Mouse (Mus musculus): ENCODE data around the gene Srxn1. TPM values are rescaled to one million over a fixed set of nuclear protein-coding genes. Genes with fewer than 3 reads are reported as not detected.

The Srxn1 gene
- total RNA-seq, 2 experiments from 2014 or later: 16.6 to 21.6 TPM

DNA sequence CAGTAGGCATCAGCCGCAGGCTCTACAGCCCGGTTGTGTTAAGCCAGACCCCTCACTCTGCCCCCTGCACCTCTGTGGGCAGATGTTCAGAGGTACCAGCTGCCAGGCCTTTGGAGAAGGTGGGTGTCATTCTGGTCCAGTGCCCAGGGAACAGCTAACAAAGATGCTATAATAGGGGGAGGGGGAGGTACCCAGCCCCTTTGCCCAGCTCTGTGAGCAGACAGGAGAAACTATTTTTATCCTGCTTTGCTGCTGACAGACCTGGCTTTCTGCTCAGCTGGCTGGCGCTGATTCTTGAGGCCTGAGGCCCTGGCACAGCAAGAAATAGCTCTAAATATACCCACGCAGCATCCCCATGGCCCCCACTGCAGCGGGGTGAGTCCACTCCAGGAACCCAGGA is 18.2 kb upstream of the Srxn1 start:
- intact Hi-C loops (cut with DNase I): loop anchor here (5.0 kb wide), 2 partner anchors 60 to 280 kb away; no protein-coding TSS in a partner anchor
- DNase-seq: peak; percentile 26 to 43

GRCm38 (mm10) chr2:152089078-152089477 is 16.2 kb upstream of the Srxn1 start:
- peak; percentile 50 to 73 for DNase-seq

GRCm38 (mm10) chr2:152089581-152089980 is 15.7 kb upstream of the Srxn1 start:
- no peak for DNase-seq
- intact Hi-C loops (cut with DNase I): loop anchor here (2.0 to 5.0 kb wide), 3 partner anchors 15 to 278 kb away; partner anchors contain the start of gene Srxn1

More at GRCm38 (mm10) chr2:152089078-152089477, 16.2 kb upstream of the Srxn1 start:
- intact Hi-C loops (cut with DNase I): loop anchor here (2.0 to 5.0 kb wide), 3 partner anchors 16 to 278 kb away; partner anchors contain the start of gene Srxn1

- intact Hi-C loops (cut with DNase I): no loop called here
- no peak for DNase-seq
These were observed 14.8 kb upstream of the Srxn1 start for GRCm38 (mm10) chr2:152090486-152090885.

GRCm38 (mm10) chr2:152091342-152092056 is 13.8 kb upstream of the Srxn1 start:
- no peak for DNase-seq

DNA sequence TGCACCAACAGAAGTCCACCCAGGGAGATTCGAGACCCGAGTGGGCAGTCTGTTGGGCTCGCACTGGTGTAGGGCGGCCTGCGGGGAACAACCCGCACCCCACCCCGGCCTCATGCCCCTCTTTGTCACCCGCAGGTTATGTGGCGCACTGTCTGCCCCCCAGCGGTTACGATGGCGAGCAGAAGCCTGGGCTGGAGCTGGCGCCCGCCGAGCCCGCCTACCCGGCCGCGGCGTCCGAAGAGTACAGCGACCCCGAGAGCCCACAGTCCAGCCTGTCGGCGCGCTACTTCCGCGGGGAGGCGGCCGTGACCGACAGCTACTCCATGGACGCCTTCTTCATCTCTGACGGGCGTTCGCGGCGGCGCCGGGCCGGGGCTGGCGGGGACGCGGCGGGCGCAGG is 12.4 kb upstream of the Srxn1 start:
- no peak for DNase-seq
- intact Hi-C loops (cut with DNase I): no loop called here

More at GRCm38 (mm10) chr2:152091342-152092056, 13.8 kb upstream of the Srxn1 start:
- intact Hi-C loops (cut with DNase I): no loop called here

DNA sequence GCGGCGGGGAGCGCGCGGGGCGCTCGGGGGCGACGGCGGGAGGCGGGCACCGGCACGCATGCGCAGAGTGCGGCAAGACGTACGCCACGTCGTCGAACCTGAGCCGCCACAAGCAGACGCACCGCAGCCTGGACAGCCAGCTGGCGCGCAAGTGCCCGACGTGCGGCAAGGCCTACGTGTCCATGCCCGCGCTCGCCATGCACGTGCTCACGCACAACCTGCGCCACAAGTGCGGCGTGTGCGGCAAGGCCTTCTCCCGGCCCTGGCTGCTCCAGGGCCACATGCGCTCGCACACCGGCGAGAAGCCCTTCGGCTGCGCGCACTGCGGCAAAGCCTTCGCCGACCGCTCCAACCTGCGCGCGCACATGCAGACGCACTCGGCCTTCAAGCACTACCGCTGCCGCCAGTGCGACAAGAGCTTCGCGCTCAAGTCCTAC is 11.9 kb upstream of the Srxn1 start:
- intact Hi-C loops (cut with DNase I): no loop called here
- no peak for DNase-seq

DNA sequence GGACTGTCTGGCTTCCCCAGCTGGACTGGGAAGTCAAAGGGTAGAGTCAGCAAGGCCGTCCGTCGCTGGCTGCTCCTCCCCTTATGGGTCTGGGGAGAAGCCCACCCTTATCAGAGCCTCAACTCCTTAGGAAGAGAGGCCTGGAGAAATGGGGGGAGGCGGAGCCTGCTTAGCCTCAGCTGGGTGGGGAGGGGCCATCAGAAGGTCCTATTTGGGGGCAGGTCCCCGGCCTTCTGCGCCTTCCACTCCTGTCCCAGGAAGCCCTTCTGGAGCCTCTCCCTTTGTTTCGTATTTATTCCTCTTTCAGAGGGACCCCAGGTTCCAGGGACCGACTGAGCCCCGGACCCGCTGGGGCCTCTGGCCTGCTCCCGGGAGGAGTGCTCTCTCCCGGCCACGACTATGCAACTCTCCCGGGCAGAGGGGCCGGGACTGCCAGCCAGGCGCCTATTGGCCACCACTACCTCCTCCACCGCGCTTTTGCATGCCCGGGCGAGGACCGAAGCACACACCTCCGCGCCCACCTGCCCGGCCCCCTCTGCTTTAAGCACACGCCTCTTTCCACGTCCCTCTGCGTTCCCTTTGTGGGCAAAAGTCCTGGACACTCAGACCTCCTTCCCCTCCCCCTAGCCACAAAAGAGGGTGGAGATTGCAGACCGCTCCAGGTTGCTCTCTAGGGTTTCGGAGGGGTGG is 10.3 kb upstream of the Srxn1 start:
- intact Hi-C loops (cut with DNase I): no loop called here
- no peak for DNase-seq

GRCm38 (mm10) chr2:152096922-152097321 is 8.4 kb upstream of the Srxn1 start:
- intact Hi-C loops (cut with DNase I): no loop called here

GRCm38 (mm10) chr2:152097916-152098315 is 7.4 kb upstream of the Srxn1 start:
- intact Hi-C loops (cut with DNase I): no loop called here

More at GRCm38 (mm10) chr2:152096922-152097321, 8.4 kb upstream of the Srxn1 start:
- no peak for DNase-seq

GRCm38 (mm10) chr2:152099538-152099937 is 5.8 kb upstream of the Srxn1 start:
- no peak for DNase-seq
- intact Hi-C loops (cut with DNase I): no loop called here

More at GRCm38 (mm10) chr2:152097916-152098315, 7.4 kb upstream of the Srxn1 start:
- DNase-seq: no peak

DNA sequence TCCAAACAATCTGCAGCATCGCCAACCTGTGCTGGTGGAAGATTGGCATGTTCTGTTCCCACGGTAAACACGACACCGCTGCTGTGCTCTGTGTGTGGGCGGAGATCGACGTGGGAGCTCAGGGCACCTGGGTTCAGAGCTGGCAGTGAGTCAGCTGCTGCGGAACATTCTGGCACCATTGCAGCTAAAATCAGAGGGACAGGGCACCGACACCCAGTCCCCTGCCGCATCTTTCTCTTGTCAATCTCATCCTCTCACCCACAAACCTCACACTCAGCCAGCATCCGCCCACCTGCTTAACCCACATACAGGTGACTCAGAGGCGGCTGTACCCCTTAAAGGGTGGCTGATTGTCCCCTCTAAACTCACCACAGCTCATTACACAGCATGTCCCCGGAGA is 3.6 kb upstream of the Srxn1 start:
- no peak for DNase-seq
- intact Hi-C loops (cut with DNase I): no loop called here

- DNase-seq: no peak
- intact Hi-C loops (cut with DNase I): no loop called here
These were observed 2.9 kb upstream of the Srxn1 start for GRCm38 (mm10) chr2:152102369-152102768.

DNA sequence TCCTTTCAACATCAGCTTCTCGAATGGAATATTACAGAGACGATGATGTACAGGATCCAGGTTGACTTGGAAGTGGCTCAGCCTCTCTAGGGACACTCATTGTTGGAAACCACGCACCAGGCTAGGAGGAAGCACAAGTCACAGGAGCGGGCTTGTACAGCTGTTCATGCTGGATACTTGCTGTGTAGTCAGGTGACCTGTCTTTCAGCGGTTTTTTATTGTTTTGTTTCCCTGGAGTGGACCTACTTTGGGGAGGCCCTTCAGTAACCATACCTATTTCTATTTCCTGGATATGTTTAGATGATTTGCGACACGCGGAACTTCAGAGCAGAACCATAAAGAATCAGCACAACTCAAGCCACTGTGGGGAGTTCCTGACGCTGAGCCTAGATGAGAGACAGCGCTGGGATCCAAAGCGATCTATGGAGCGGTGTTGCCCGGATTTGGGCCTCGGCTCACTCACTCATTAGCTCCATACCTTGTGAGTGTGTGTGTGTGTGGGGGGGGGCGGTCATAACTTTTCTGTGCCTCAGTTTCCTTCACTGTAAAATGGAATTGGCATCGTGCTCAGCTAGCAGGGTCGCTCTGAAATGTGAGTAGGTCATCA is 502 bp upstream of the Srxn1 start:
- no peak for DNase-seq
- intact Hi-C loops (cut with DNase I): loop anchor here (2.0 to 5.0 kb wide), 3 partner anchors 16 to 262 kb away; no protein-coding TSS in a partner anchor

GRCm38 (mm10) chr2:152106225-152106595 is 894 bp downstream of the Srxn1 start:
- no peak for DNase-seq
- intact Hi-C loops (cut with DNase I): loop anchor here (2.0 to 5.0 kb wide), 3 partner anchors 77 to 261 kb away; no protein-coding TSS in a partner anchor

DNA sequence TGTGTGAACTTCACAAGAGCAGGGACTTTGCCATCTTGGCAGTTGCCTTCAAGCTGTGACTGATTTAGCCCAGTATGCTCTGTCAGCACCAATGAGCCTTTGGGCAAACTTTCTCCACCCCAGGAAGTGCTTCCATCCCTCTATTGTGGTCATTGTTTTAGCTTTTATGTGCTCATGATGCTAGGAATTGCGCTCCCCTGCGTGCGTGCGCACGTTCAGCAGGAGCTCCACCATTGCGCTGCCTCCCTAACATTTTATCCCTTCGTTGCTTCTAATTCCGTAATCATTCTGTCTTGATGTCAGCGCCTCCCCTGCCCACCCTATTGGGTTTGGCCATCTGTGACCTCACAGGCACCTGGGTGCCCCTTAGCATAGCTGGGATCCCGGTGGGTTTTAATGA is 1.3 kb downstream of the Srxn1 start:
- no peak for DNase-seq
- intact Hi-C loops (cut with DNase I): loop anchor here (2.0 to 5.0 kb wide), 3 partner anchors 78 to 261 kb away; no protein-coding TSS in a partner anchor

- intact Hi-C loops (cut with DNase I): loop anchor here (5.0 kb wide), 2 partner anchors 239 to 259 kb away; no protein-coding TSS in a partner anchor
- DNase-seq: no peak
These were observed 3.4 kb downstream of the Srxn1 start for GRCm38 (mm10) chr2:152108702-152109101.

DNA sequence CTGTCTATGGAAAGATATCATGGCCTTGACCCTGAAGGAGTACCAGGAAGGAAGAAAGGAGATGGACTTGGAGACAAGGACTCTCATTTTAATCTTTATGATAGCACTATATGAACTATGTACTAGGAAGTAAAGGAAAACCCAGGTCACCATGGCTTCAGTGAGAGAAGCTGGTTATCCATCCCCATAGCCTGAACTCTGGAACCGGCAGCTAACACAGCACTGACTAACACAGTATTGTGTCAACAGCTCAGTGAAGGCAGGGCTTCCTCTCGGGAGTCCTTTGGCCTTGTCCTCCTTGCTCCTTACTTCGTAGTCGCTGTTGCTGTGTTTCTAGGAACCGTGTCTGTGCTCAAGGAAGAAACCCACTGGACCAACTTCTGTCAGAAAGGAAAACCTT is 4.1 kb downstream of the Srxn1 start:
- no peak for DNase-seq
- intact Hi-C loops (cut with DNase I): loop anchor here (5.0 kb wide), 2 partner anchors 238 to 258 kb away; no protein-coding TSS in a partner anchor

DNA sequence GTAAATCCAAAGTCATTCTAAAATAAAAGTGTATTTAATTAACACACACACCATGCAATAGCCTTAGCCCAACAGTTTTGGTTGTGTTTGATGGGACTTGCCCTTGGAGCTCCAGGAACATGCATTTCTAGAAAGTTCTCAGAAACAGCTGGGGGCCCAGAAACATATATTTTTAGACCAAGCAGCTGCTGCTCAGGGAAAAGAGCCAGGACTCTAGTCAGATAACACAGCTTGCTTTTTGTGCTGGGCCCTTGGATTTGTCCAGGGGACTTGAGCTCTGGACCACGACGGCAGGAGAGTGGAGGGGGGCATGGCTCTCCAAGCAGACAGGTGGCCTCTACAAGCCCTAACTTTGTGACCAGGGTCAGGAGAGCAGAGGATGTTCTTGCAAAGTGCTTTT is 6.0 kb downstream of the Srxn1 start:
- DNase-seq: no peak
- intact Hi-C loops (cut with DNase I): loop anchor here (1.0 kb wide), 1 partner anchor 86 kb away; no protein-coding TSS in a partner anchor

- DNase-seq: peak; percentile 91 to 97
- intact Hi-C loops (cut with DNase I): loop anchor here (1.0 to 2.0 kb wide), 2 partner anchors 35 to 85 kb away; no protein-coding TSS in a partner anchor
These were observed 6.6 kb downstream of the Srxn1 start for GRCm38 (mm10) chr2:152111920-152112319.

- no peak for DNase-seq
- intact Hi-C loops (cut with DNase I): loop anchor here (2.0 kb wide), 1 partner anchor 34 kb away; no protein-coding TSS in a partner anchor
These were observed 7.2 kb downstream of the Srxn1 start for GRCm38 (mm10) chr2:152112490-152112889.
